Mouse (Mus musculus) MEL (cell line): ENCODE measurements around the gene Adamts9. TPM values are rescaled to one million over a fixed set of nuclear protein-coding genes. Genes with fewer than 3 reads are reported as not detected.

Source experiments
- DNase-seq: peaks from one replicate; pipeline ENCODE4 v3.0.0; 2011; ENCODE audit warnings: low read depth, low spot score
- H3K27ac ChIP-seq: 2 replicates; pipeline ENCODE4 v1.5.1; 2012; ENCODE audit warnings: low read depth, mild to moderate bottlenecking, control low read depth, low read length, moderate library complexity; ENCODE audit not compliant: control insufficient read depth
- H3K27me3 ChIP-seq, 2 experiments: fragments of 150-350 bp in 1 of 2; sonication (generic) in 1 of 2; 2 replicates each; pipeline ENCODE4 v1.6.1; 2012; ENCODE audit warnings: low read length in 2 of 2, mild to moderate bottlenecking in 2 of 2, improper control_type of control experiment in 1 of 2, moderate library complexity in 1 of 2; ENCODE audit not compliant: insufficient read depth in 2 of 2, control insufficient read depth in 1 of 2
- H3K36me3 ChIP-seq, 2 experiments: 2 replicates each; pipeline ENCODE4 v1.6.1; 2012 to 2014; ENCODE audit warnings: low read length in 2 of 2, improper control_type of control experiment in 1 of 2, inconsistent platforms in 1 of 2, mild to moderate bottlenecking in 1 of 2; ENCODE audit not compliant: insufficient read depth in 2 of 2, control insufficient read depth in 1 of 2
- H3K4me1 ChIP-seq, 2 experiments: fragments of 150-350 bp in 1 of 2; sonication (generic) in 1 of 2; 2 replicates each; pipeline ENCODE4 v1.6.1; 2012; ENCODE audit warnings: low read length in 2 of 2, improper control_type of control experiment in 1 of 2, mild to moderate bottlenecking in 1 of 2; ENCODE audit not compliant: insufficient read depth in 2 of 2, control insufficient read depth in 1 of 2
- H3K4me3 ChIP-seq, 2 experiments: fragments of 150-350 bp in 1 of 2; sonication (generic) in 1 of 2; 2 replicates each; pipeline ENCODE4 v1.5.1; 2012; ENCODE audit warnings: low read depth in 2 of 2, low read length in 2 of 2, mild to moderate bottlenecking in 2 of 2, moderate library complexity in 2 of 2, control low read depth in 1 of 2, improper control_type of control experiment in 1 of 2; ENCODE audit not compliant: control insufficient read depth in 1 of 2, insufficient read depth in 1 of 2
- H3K79me2 ChIP-seq: 2 replicates; pipeline ENCODE4 v1.6.1; 2012; ENCODE audit warnings: mild to moderate bottlenecking, low read length, moderate library complexity; ENCODE audit not compliant: control insufficient read depth, poor library complexity, insufficient read depth
- H3K9ac ChIP-seq: 2 replicates; pipeline ENCODE4 v1.6.1; 2012; ENCODE audit warnings: low read depth, mild to moderate bottlenecking, control low read depth, low read length, moderate library complexity; ENCODE audit not compliant: control insufficient read depth, poor library complexity, severe bottlenecking
- H3K9me3 ChIP-seq: fragments of 150-350 bp; sonication (generic); replicated peaks from 2 replicates; pipeline ENCODE4 v1.6.1; 2012; ENCODE audit warnings: mild to moderate bottlenecking, low read length, improper control_type of control experiment, moderate library complexity; ENCODE audit not compliant: insufficient read depth
- CHD1 ChIP-seq: IDR thresholded peaks from 2 replicates; pipeline ENCODE4 v1.6.1; 2012; ENCODE audit warnings: low read depth, mild to moderate bottlenecking, inconsistent platforms, low read length, improper control_type of control experiment
- CHD2 ChIP-seq: IDR thresholded peaks from 2 replicates; pipeline ENCODE4 v1.6.1; 2011; ENCODE audit warnings: low read length, improper control_type of control experiment
- CTCF ChIP-seq, 3 experiments: IDR thresholded peaks in 2 of 3; conservative IDR thresholded peaks in 1 of 3; 2 replicates each; pipeline ENCODE4 v1.5.1; 2011 to 2012; ENCODE audit warnings: low read length in 3 of 3, low read depth in 2 of 3, mild to moderate bottlenecking in 2 of 3, improper control_type of control experiment in 1 of 3, inconsistent platforms in 1 of 3, mixed read lengths in 1 of 3, moderate library complexity in 1 of 3; ENCODE audit not compliant: control insufficient read depth in 1 of 3, insufficient read depth in 1 of 3, poor library complexity in 1 of 3, severe bottlenecking in 1 of 3
- E2F4 ChIP-seq: IDR thresholded peaks from 2 replicates; pipeline ENCODE4 v1.6.1; 2011; ENCODE audit warnings: low read depth, low read length, improper control_type of control experiment, borderline replicate concordance
- HCFC1 ChIP-seq: IDR thresholded peaks from 2 replicates; pipeline ENCODE4 v1.6.1; 2012; ENCODE audit warnings: low read depth, mild to moderate bottlenecking, inconsistent platforms, low read length, improper control_type of control experiment, moderate library complexity
- KAT2A ChIP-seq: conservative IDR thresholded peaks from 2 replicates; pipeline ENCODE4 v1.6.1; 2012; ENCODE audit warnings: low read depth, low read length, improper control_type of control experiment, inconsistent platforms
- MEF2A ChIP-seq: IDR thresholded peaks from 2 replicates; pipeline ENCODE4 v1.6.1; 2014; ENCODE audit warnings: low read depth, mild to moderate bottlenecking, inconsistent platforms, low read length, improper control_type of control experiment; ENCODE audit not compliant: poor library complexity, insufficient replicate concordance, severe bottlenecking; ENCODE audit errors: extremely low read depth
- NELFE ChIP-seq: IDR thresholded peaks from 2 replicates; pipeline ENCODE4 v1.6.1; 2011; ENCODE audit warnings: low read depth, low read length, improper control_type of control experiment
- NRF1 ChIP-seq: IDR thresholded peaks from 2 replicates; pipeline ENCODE4 v1.6.1; 2014; ENCODE audit warnings: low read depth, mild to moderate bottlenecking, inconsistent platforms, low read length, improper control_type of control experiment, moderate library complexity; ENCODE audit not compliant: poor library complexity, insufficient read depth, severe bottlenecking
- POLR2AphosphoS2 ChIP-seq: IDR thresholded peaks from 2 replicates; pipeline ENCODE4 v1.6.1; 2011; ENCODE audit warnings: low read length, improper control_type of control experiment
- RAD21 ChIP-seq: IDR thresholded peaks from 2 replicates; pipeline ENCODE4 v1.6.1; 2011; ENCODE audit warnings: mild to moderate bottlenecking, low read depth, low read length, improper control_type of control experiment
- RCOR1 ChIP-seq: IDR thresholded peaks from 2 replicates; pipeline ENCODE4 v1.6.1; 2012; ENCODE audit warnings: low read depth, mild to moderate bottlenecking, inconsistent platforms, low read length, improper control_type of control experiment
- SIN3A ChIP-seq: IDR thresholded peaks from 2 replicates; pipeline ENCODE4 v1.6.1; 2012; ENCODE audit warnings: low read length, improper control_type of control experiment, inconsistent platforms
- TAL1 ChIP-seq: IDR thresholded peaks from 2 replicates; pipeline ENCODE4 v1.6.1; 2012; ENCODE audit warnings: mild to moderate bottlenecking, inconsistent platforms, low read length, moderate library complexity, mixed read lengths
- TBP ChIP-seq: IDR thresholded peaks from 2 replicates; pipeline ENCODE4 v1.8.0; 2011; ENCODE audit warnings: low read depth, low read length, improper control_type of control experiment
- TCF12 ChIP-seq: IDR thresholded peaks from 2 replicates; pipeline ENCODE4 v1.6.1; 2014; ENCODE audit warnings: low read depth, mild to moderate bottlenecking, inconsistent platforms, low read length, improper control_type of control experiment, moderate library complexity
- UBTF ChIP-seq: IDR thresholded peaks from 2 replicates; pipeline ENCODE4 v1.6.1; 2012; ENCODE audit warnings: low read depth, mild to moderate bottlenecking, inconsistent platforms, low read length, improper control_type of control experiment, moderate library complexity, borderline replicate concordance; ENCODE audit not compliant: insufficient read depth
- ZC3H11A ChIP-seq: IDR thresholded peaks from 2 replicates; pipeline ENCODE4 v1.6.1; 2012; ENCODE audit warnings: low read depth, mild to moderate bottlenecking, inconsistent platforms, low read length, improper control_type of control experiment
- ZMIZ1 ChIP-seq: IDR thresholded peaks from 2 replicates; pipeline ENCODE4 v1.6.1; 2012; ENCODE audit warnings: low read depth, mild to moderate bottlenecking, inconsistent platforms, low read length, improper control_type of control experiment, moderate library complexity
- ZNF384 ChIP-seq: IDR thresholded peaks from 2 replicates; pipeline ENCODE4 v1.6.1; 2012; ENCODE audit warnings: low read depth, mild to moderate bottlenecking, inconsistent platforms, low read length, improper control_type of control experiment
- polyA plus RNA-seq, 2 experiments: library from polyadenylated mRNA; stranded (reverse) in 1 of 2; unstranded in 1 of 2; fragments of >175 nt in 1 of 2; fragments of >200 nt in 1 of 2; gene quantifications; 2 replicates each; pipeline versions ENCODE4 v1.2.1 to v1.2.4; 2012; ENCODE audit warnings: low replicate concordance in 2 of 2, low read depth in 1 of 2; ENCODE audit not compliant: insufficient read length in 2 of 2, insufficient read depth in 1 of 2, missing spikeins in 1 of 2
- total RNA-seq: library from RNA; depleted of rRNA; stranded (reverse); fragments of 300-350 nt; gene quantifications from 2 replicates; pipeline ENCODE4 v1.2.3, GENCODE M21; 2012

Adamts9 gene
- total and polyA plus RNA-seq, 3 experiments: not detected

GRCm38 (mm10) chr6:92816311-92816751 is 127.0 kb downstream of the Adamts9 start, which contains the start of gene A730049H05Rik:
A730049H05Rik (plus strand) TSS chr6:92816478.
- H3K4me3 ChIP-seq: no peak within 1 kb of the TSS
- H3K36me3 ChIP-seq: no peaks in the 10 kb centered on the region
- H3K79me2 ChIP-seq: no peaks in the 10 kb centered on the region
- no peak within 1 kb of the TSS for H3K27ac ChIP-seq
- DNase-seq: no peak
- no peaks in the 10 kb centered on the region for H3K27me3 ChIP-seq
- H3K9ac ChIP-seq: no peak within 1 kb of the TSS
- TF ChIP-seq CTCF (IDR thresholded peaks at IDR 0.05 in 2 of 3, conservative IDR thresholded peaks at IDR 0.05 in 1 of 3; ENCODE audit: control insufficient read depth in 1 of 3, insufficient read depth in 1 of 3, low read depth in 2 of 3, low read length in 3 of 3, poor library complexity in 1 of 3, severe bottlenecking in 1 of 3) (no peak), E2F4 (no peak), MEF2A (no peak), POLR2AphosphoS2 (no peak), CHD1 (no peak), TAL1 (no peak), ZNF384 (no peak), NRF1 (no peak), ZC3H11A (no peak), ZMIZ1 (no peak), CHD2 (no peak), HCFC1 (no peak), SIN3A (no peak), KAT2A (no peak)
- TF ChIP-seq, all 39 proteins: peak for 0
- no peaks in the 10 kb centered on the region for H3K4me1 ChIP-seq
- no peaks in the 10 kb centered on the region for H3K9me3 ChIP-seq

- Histone ChIP-seq H3K27me3 (no peaks in the 10 kb centered on the region), H3K4me3 (no peak overlapping the region), H3K36me3 (no peaks in the 10 kb centered on the region), H3K4me1 (no peaks in the 10 kb centered on the region), H3K27ac (no peak overlapping the region), H3K9me3 (no peaks in the 10 kb centered on the region), H3K79me2 (no peaks in the 10 kb centered on the region), H3K9ac (no peak overlapping the region)
- DNase-seq: no peak
- TF ChIP-seq E2F4 (no peak), RCOR1 (no peak), TBP (no peak), RAD21 (no peak), NELFE (no peak), UBTF (no peak), TCF12 (no peak), TAL1 (no peak)
Measured at GRCm38 (mm10) chr6:92812702-92813370, 130.5 kb downstream of the Adamts9 start.
